Mouse (Mus musculus) liver, postnatal 0 days (tissue): ENCODE data around the gene Peli2.

Experiments
- CTCF ChIP-seq: sonication (generic); IDR thresholded peaks from 2 replicates; pipeline ENCODE4 v1.5.1; 2016; ENCODE audit warnings: antibody characterized with exemption, low read depth
- EP300 ChIP-seq: IDR thresholded peaks from 2 replicates; pipeline ENCODE4 v1.6.1; 2016; ENCODE audit warnings: antibody characterized with exemption, low read depth, mild to moderate bottlenecking

DNA sequence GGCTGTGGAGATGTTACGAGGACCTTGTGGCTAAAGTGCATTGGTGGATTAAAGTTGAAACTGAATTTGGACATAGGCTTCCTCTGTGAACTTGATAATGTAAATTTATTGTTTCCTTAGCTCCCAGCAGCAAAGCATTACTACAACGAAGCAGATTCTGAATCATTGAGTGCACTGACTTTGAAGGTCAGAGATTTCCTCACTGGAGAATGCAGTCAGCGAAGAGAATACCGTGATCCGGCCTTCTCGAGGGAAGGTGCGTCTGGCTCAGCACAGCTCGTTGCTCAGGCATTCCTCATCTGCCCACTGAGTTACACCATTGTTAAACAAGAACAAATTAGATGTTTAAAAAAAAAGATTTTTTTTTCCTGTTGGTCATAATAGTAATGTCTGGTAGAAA is 58.4 kb downstream of the Peli2 start:
- no peak for TF ChIP-seq CTCF
- TF ChIP-seq EP300, result no peak
